Mouse (Mus musculus) limb, embryonic 11.5 days (tissue): Measurements from ENCODE around the gene Hmgxb4. TPM values are rescaled to one million over a fixed set of nuclear protein-coding genes. Genes with fewer than 3 reads are reported as not detected.

Source experiments
- polyA plus RNA-seq: library from polyadenylated mRNA; unstranded; fragments of >200 nt; fragmentation: Nextera tagmentation; extraction: Ambion mirVana; gene quantifications from 2 replicates; pipeline ENCODE4 v1.2.1, GENCODE M21; 2014

Hmgxb4 gene
- polyA plus RNA-seq, 1 experiment from 2014 or later: 49.7 TPM

Other genes starting within 250 kb of the Hmgxb4 start
- gene Isx, start 120.2 kb upstream of the Hmgxb4 start, polyA plus RNA-seq: not detected in 2 replicates
- 30.1 and 35.0 TPM in 2 replicates for gene Tom1, start 40.3 kb downstream of the Hmgxb4 start, polyA plus RNA-seq
- 11.9 and 16.0 TPM in 2 replicates for gene Hmox1, start 100.3 kb downstream of the Hmgxb4 start, polyA plus RNA-seq
- gene Mcm5, start 116.2 kb downstream of the Hmgxb4 start, polyA plus RNA-seq: 279 and 284 TPM in 2 replicates
- 0.07 TPM in 1 of 2 replicates, not detected in the other for gene Rasd2, start 220.6 kb downstream of the Hmgxb4 start, polyA plus RNA-seq